Mouse (Mus musculus) heart, embryonic 12.5 days (tissue): ENCODE measurements at regions not wholly inside any gene's neighbourhood (a gene's known extent, or its start where the extent isn't known, plus 50 kb on each side); places are given as distances from the start of the nearest gene placed in this dataset.
A peak's percentile ranks its signal among the peaks of the same experiment; 100 is the strongest.

Source experiments
- ATAC-seq: fragments of 200-750 bp; cut with Nextera tagmentation; 2 replicates; pipeline ENCODE4 v1.8.0; 2017; ENCODE audit warnings: moderate TSS enrichment, moderate library complexity; ENCODE audit not compliant: insufficient number of reproducible peaks, low FRiP score
- H3K27ac ChIP-seq: fragments of 300-500 bp; sonication (generic); 2 replicates; pipeline ENCODE4 v1.5.1; 2016; ENCODE audit warnings: mild to moderate bottlenecking, moderate library complexity; ENCODE audit not compliant: poor library complexity, severe bottlenecking
- H3K27me3 ChIP-seq: fragments of 300-500 bp; sonication (generic); replicated peaks from 2 replicates; pipeline ENCODE4 v1.6.1; 2016; ENCODE audit warnings: mild to moderate bottlenecking, moderate library complexity
- H3K36me3 ChIP-seq: fragments of 300-500 bp; sonication (generic); 2 replicates; pipeline ENCODE4 v1.6.1; 2016; ENCODE audit warnings: mild to moderate bottlenecking, moderate library complexity
- H3K4me1 ChIP-seq: fragments of 300-500 bp; sonication (generic); replicated peaks from 2 replicates; pipeline ENCODE4 v1.6.1; 2016; ENCODE audit warnings: mild to moderate bottlenecking
- H3K4me2 ChIP-seq: fragments of 300-500 bp; sonication (generic); 2 replicates; pipeline ENCODE4 v1.6.1; 2016; ENCODE audit warnings: mild to moderate bottlenecking, moderate library complexity
- H3K4me3 ChIP-seq: fragments of 300-500 bp; sonication (generic); 2 replicates; pipeline ENCODE4 v1.5.1; 2016; ENCODE audit warnings: mild to moderate bottlenecking
- H3K9ac ChIP-seq: fragments of 300-500 bp; sonication (generic); 2 replicates; pipeline ENCODE4 v1.6.1; 2016; ENCODE audit warnings: mild to moderate bottlenecking, moderate library complexity
- H3K9me3 ChIP-seq: fragments of 300-500 bp; sonication (generic); replicated peaks from 2 replicates; pipeline ENCODE4 v1.6.1; 2016; ENCODE audit warnings: mild to moderate bottlenecking, moderate library complexity
- WGBS: fragments of 180-500 bp; shearing (Covaris S2); methylation state at CpG from one replicate; pipeline ENCODE4 v1.1.7; 2016; 5-methylcytosine and 5-hydroxymethylcytosine counted together

GRCm38 (mm10) chr9:47434091-47434490, 95.9 kb upstream of the Cadm1 start:
- 81% methylated on average over 2 of the region's 2 CpGs for WGBS
- Histone ChIP-seq H3K9me3 (no peaks in the 10 kb centered on the region), H3K36me3 (no peaks in the 10 kb centered on the region), H3K27ac (no peak overlapping the region), H3K4me2 (no peak overlapping the region), H3K27me3 (peaks cover 75% of the 10 kb centered on the region), H3K4me3 (no peak overlapping the region), H3K9ac (no peak overlapping the region), H3K4me1 (no peaks in the 10 kb centered on the region)
- no peak for ATAC-seq

GRCm38 (mm10) chr9:47438976-47439375, 91.0 kb upstream of the Cadm1 start:
- WGBS = 53% methylated on average over 4 of the region's 4 CpGs
- Histone ChIP-seq H3K27me3 (peaks cover 68% of the 10 kb centered on the region), H3K9me3 (no peaks in the 10 kb centered on the region), H3K27ac (no peak overlapping the region), H3K4me3 (no peak overlapping the region), H3K4me1 (peaks cover 7% of the 10 kb centered on the region; the same call in 1 of the 2 replicates), H3K36me3 (no peaks in the 10 kb centered on the region), H3K4me2 (no peak overlapping the region), H3K9ac (no peak overlapping the region)
- no peak for ATAC-seq

- no peak for ATAC-seq
Observed at GRCm38 (mm10) chr9:47439506-47439905, 90.5 kb upstream of the Cadm1 start.

GRCm38 (mm10) chr9:47440128-47440527, 89.8 kb upstream of the Cadm1 start:
- Histone ChIP-seq H3K9me3 (no peaks in the 10 kb centered on the region), H3K27ac (no peak overlapping the region), H3K36me3 (no peaks in the 10 kb centered on the region), H3K4me2 (peak overlapping the region; percentile 53), H3K9ac (no peak overlapping the region), H3K27me3 (peaks cover 61% of the 10 kb centered on the region), H3K4me3 (peak overlapping the region; percentile 21; the same call in 1 of the 2 replicates), H3K4me1 (peaks cover 13% of the 10 kb centered on the region; the same call in 1 of the 2 replicates)
- ATAC-seq = no peak
- WGBS = 23% methylated on average over 6 of the region's 6 CpGs

More at GRCm38 (mm10) chr9:47439506-47439905, 90.5 kb upstream of the Cadm1 start:
- peaks cover 62% of the 10 kb centered on the region for H3K27me3 ChIP-seq
- peaks cover 9% of the 10 kb centered on the region; the same call in 1 of the 2 replicates for H3K4me1 ChIP-seq
- WGBS = 24% methylated on average over 11 of the region's 11 CpGs
- no peak overlapping the region for H3K9ac ChIP-seq
- H3K9me3 ChIP-seq = no peaks in the 10 kb centered on the region
- H3K27ac ChIP-seq = no peak overlapping the region
- peak overlapping the region; percentile 21 for H3K4me3 ChIP-seq
- H3K4me2 ChIP-seq = peak overlapping the region; percentile 53
- no peaks in the 10 kb centered on the region for H3K36me3 ChIP-seq

- ATAC-seq = no peak
- no peaks in the 10 kb centered on the region for H3K36me3 ChIP-seq
- H3K27ac ChIP-seq = no peak overlapping the region
- H3K4me2 ChIP-seq = no peak overlapping the region
- no peak overlapping the region for H3K4me3 ChIP-seq
- H3K4me1 ChIP-seq = peaks cover 13% of the 10 kb centered on the region; the same call in 1 of the 2 replicates
- H3K27me3 ChIP-seq = peaks cover 51% of the 10 kb centered on the region
- WGBS = 67% methylated on average over 8 of the region's 8 CpGs
- no peaks in the 10 kb centered on the region for H3K9me3 ChIP-seq
- no peak overlapping the region for H3K9ac ChIP-seq
Observed at GRCm38 (mm10) chr9:47441155-47441554, 88.8 kb upstream of the Cadm1 start.

GRCm38 (mm10) chr9:47444168-47444567, 85.8 kb upstream of the Cadm1 start:
- H3K4me3 ChIP-seq = no peak overlapping the region
- no peak for ATAC-seq
- no peak overlapping the region for H3K27ac ChIP-seq
- 76% methylated on average over 2 of the region's 2 CpGs for WGBS
- H3K9ac ChIP-seq = no peak overlapping the region
- peaks cover 13% of the 10 kb centered on the region; the same call in 1 of the 2 replicates for H3K4me1 ChIP-seq
- H3K27me3 ChIP-seq = peaks cover 33% of the 10 kb centered on the region
- H3K9me3 ChIP-seq = no peaks in the 10 kb centered on the region
- H3K4me2 ChIP-seq = no peak overlapping the region
- no peaks in the 10 kb centered on the region for H3K36me3 ChIP-seq

GRCm38 (mm10) chr9:47444752-47445151, 85.2 kb upstream of the Cadm1 start:
- peaks cover 33% of the 10 kb centered on the region for H3K27me3 ChIP-seq

GRCm38 (mm10) chr9:47445332-47445731, 84.6 kb upstream of the Cadm1 start:
- Histone ChIP-seq H3K27me3 (peaks cover 32% of the 10 kb centered on the region), H3K9me3 (no peaks in the 10 kb centered on the region), H3K9ac (no peak overlapping the region), H3K36me3 (no peaks in the 10 kb centered on the region), H3K4me1 (0 out of 2 replicates have a peak, but pooled peaks cover 6% of the 10 kb centered on the region), H3K4me2 (no peak overlapping the region), H3K27ac (no peak overlapping the region), H3K4me3 (no peak overlapping the region)
- ATAC-seq = no peak
- WGBS = 53% methylated on average over 6 of the region's 6 CpGs

More at GRCm38 (mm10) chr9:47444752-47445151, 85.2 kb upstream of the Cadm1 start:
- H3K4me1 ChIP-seq = peaks cover 9% of the 10 kb centered on the region; the same call in 1 of the 2 replicates
- 21% methylated on average over 1 of the region's 1 CpGs for WGBS
- no peak overlapping the region for H3K4me3 ChIP-seq
- no peak overlapping the region for H3K4me2 ChIP-seq
- H3K27ac ChIP-seq = no peak overlapping the region
- H3K9me3 ChIP-seq = no peaks in the 10 kb centered on the region
- no peak overlapping the region for H3K9ac ChIP-seq
- H3K36me3 ChIP-seq = no peaks in the 10 kb centered on the region
- ATAC-seq = no peak

GRCm38 (mm10) chr9:47452752-47453151, 77.2 kb upstream of the Cadm1 start:
- H3K9ac ChIP-seq = no peak overlapping the region
- WGBS = 53% methylated on average over 4 of the region's 4 CpGs
- no peak for ATAC-seq
- 0 out of 2 replicates have a peak, but pooled peaks cover 3% of the 10 kb centered on the region for H3K27me3 ChIP-seq
- H3K4me1 ChIP-seq = no peaks in the 10 kb centered on the region
- H3K27ac ChIP-seq = no peak overlapping the region
- H3K9me3 ChIP-seq = peaks cover 6% of the 10 kb centered on the region; the same call in 1 of the 2 replicates
- no peak overlapping the region for H3K4me2 ChIP-seq
- no peak overlapping the region for H3K4me3 ChIP-seq
- H3K36me3 ChIP-seq = no peaks in the 10 kb centered on the region

GRCm38 (mm10) chr9:47458721-47459418, 71.1 kb upstream of the Cadm1 start:
- no peak overlapping the region for H3K4me3 ChIP-seq
- no peak overlapping the region for H3K9ac ChIP-seq
- 0 out of 2 replicates have a peak overlapping the region, but pooled peaks have one; percentile 19 for H3K27ac ChIP-seq
- WGBS = 32% methylated on average over 15 of the region's 15 CpGs
- H3K27me3 ChIP-seq = peaks cover 13% of the 10 kb centered on the region
- peaks cover 6% of the 10 kb centered on the region; the same call in 1 of the 2 replicates for H3K9me3 ChIP-seq
- no peaks in the 10 kb centered on the region for H3K36me3 ChIP-seq
- ATAC-seq = 0 out of 2 replicates have a peak, but pooled peaks have one; percentile 25
- peaks cover 8% of the 10 kb centered on the region for H3K4me1 ChIP-seq
- H3K4me2 ChIP-seq = peak overlapping the region; percentile 28

GRCm38 (mm10) chr9:47459461-47460049, 70.4 kb upstream of the Cadm1 start:
- no peak for ATAC-seq
- H3K27me3 ChIP-seq = peaks cover 13% of the 10 kb centered on the region
- H3K36me3 ChIP-seq = no peaks in the 10 kb centered on the region
- H3K4me3 ChIP-seq = no peak overlapping the region
- WGBS = 76% methylated on average over 8 of the region's 8 CpGs
- H3K9me3 ChIP-seq = peaks cover 6% of the 10 kb centered on the region; the same call in 1 of the 2 replicates
- 0 out of 2 replicates have a peak overlapping the region, but pooled peaks have one; percentile 19 for H3K27ac ChIP-seq
- H3K9ac ChIP-seq = no peak overlapping the region
- H3K4me1 ChIP-seq = peaks cover 8% of the 10 kb centered on the region
- H3K4me2 ChIP-seq = no peak overlapping the region
